Mouse (Mus musculus) left cerebral cortex, adult 9 months (tissue): ENCODE measurements around the gene Sarm1.

Experiments
- DNase-seq, 2 experiments: peaks; one replicate each; pipeline ENCODE4 v3.0.0; 2022; ENCODE audit warnings: low spot score in 2 of 2

Gene Sarm1

GRCm38 (mm10) chr11:78463286-78464036 lies 34.1 kb downstream of the Sarm1 start:
- no peak for DNase-seq

DNA sequence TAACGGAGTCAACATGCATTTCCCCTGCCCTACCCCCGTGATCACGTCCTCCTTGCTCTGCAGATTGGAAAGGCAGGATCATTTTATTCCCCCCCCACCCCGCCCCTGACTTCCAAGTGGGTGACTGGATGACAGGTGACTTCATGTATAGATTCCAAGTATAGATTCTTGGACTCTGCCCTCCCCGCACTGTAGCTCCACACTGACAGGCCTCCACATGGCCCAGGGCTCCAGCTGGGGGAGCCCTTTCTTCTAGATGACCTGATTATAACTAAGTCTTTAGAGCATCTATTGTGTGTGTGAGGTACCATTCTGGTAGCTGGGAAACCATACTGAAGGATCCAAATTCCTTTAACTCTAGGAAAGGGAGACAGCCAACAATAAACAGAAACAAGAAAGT lies 34.9 kb downstream of the Sarm1 start:
- DNase-seq: no peak

DNA sequence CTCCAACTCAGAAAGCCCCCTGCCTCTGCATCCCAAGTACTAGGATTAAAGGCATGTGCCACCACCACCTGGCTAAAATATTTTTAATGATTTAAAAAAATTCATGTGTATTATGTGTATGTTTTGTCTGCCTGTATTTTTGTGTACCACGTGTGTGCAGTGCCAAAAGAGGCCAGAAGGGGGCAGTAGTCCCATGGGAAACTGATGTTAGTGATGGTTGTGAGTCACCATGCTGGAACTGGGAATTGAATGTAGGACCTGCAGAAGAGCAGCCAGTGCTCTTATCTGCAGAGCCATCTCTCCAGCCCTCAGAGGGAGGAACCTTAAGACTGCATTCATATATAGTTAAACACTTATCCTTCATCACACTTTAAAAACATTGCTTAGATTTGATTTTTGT lies 35.7 kb downstream of the Sarm1 start:
- no peak for DNase-seq

GRCm38 (mm10) chr11:78458740-78459139 lies 38.8 kb downstream of the Sarm1 start:
- no peak for DNase-seq

DNA sequence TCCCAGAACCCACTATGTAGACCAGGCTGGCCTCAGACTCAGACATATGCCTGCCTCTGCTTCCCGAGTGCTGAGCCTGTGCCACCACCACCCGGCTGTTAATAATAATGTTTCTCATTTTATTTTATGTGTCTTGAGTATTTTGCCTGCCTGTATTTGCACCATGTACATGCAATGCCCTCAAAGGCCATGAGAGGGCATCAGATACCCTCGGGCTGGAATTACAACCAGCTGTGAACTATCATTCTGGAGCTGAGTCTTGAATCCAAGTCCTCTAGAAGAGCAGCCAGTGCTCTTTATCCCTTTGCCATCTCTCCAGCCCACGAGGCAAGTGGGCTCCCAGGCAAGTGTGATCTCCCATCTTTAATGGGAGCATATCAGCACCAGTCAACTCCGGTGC lies 42.2 kb downstream of the Sarm1 start:
- DNase-seq: peak in 1 of 2 experiments; percentile 21

GRCm38 (mm10) chr11:78454276-78454675 lies 43.3 kb downstream of the Sarm1 start:
- DNase-seq: no peak

GRCm38 (mm10) chr11:78453675-78454074 lies 43.9 kb downstream of the Sarm1 start:
- DNase-seq: peak in 1 of 2 experiments; percentile 64

- no peak for DNase-seq
These were observed 47.2 kb downstream of the Sarm1 start for GRCm38 (mm10) chr11:78450337-78450736.

DNA sequence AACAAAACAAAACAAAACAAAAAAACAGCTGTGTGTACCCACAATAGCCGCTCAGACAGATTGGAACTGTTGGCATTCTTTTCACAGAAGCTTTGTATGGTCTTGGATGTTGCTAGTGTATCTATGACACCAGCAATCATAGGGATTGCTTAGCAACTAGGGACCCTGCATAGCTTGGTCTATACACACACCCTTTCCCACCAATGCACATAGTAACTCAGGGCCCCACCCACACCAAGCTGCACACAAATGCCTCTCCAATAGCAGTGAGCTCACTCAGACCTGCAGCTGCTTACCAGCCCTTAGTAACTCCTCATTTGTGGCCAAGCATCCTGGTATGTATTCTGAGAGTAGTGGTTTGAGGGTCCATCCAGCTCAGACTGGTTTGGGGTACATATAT lies 49.3 kb downstream of the Sarm1 start:
- DNase-seq: no peak

DNA sequence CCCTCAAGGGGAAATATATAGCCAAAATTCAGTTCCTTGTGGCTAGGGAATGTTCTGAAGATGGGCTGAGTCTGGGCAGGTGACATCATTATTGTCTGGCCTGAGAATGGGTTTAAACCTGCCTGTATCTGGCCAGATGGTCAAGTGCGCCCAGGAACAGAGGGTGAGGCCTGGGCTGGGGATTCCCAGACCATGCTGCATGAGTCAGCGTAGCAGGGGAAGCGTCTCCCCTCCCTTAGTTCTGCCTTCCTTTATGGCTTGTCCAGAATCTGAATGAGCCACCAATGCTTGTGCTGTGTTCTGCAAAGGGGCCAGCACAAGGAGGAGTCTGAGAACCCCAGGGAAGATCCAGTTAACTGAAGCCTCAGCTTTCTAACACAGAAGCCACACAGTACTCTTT lies 50.4 kb downstream of the Sarm1 start:
- no peak for DNase-seq

DNA sequence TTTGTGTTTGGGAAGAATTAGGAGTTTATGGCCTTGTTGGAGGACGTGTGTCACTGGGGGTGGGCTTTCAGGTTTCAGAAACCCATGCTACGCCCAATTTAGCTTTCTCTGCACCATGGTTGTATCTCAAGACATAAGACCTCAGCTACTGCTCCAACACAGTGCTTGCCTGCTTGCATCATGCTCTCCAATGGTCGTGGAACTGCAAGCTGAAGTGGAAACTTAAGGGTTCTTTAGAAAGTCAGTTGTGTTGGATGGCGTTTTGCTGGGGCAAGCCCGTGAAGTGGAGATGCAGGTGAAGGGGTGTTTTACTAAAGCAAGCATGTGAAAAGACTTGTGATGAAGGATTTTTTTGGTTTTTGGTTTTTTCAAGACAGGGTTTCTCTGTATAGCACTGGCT lies 54.4 kb downstream of the Sarm1 start:
- no peak for DNase-seq

GRCm38 (mm10) chr11:78438399-78438930 lies 59.1 kb downstream of the Sarm1 start:
- DNase-seq: no peak

DNA sequence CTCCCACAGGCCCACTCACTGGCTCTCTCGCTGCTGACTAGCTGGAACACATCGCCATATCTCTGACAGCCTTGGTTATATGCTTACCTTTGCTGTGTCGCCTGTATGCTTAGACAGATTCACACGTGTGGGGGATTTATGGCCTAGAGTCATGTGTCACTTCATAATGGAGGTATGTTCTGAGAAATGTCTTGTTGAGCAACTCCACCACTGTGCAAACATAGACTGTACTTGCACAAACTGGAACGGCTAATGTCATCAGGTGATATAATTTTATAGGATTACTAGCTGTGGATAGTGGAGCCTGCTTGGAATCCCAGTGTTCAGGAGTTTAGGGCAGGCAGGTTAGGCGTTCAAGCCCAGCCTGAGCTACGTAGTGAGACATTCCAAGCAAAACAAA lies 60.4 kb downstream of the Sarm1 start:
- DNase-seq: no peak

DNA sequence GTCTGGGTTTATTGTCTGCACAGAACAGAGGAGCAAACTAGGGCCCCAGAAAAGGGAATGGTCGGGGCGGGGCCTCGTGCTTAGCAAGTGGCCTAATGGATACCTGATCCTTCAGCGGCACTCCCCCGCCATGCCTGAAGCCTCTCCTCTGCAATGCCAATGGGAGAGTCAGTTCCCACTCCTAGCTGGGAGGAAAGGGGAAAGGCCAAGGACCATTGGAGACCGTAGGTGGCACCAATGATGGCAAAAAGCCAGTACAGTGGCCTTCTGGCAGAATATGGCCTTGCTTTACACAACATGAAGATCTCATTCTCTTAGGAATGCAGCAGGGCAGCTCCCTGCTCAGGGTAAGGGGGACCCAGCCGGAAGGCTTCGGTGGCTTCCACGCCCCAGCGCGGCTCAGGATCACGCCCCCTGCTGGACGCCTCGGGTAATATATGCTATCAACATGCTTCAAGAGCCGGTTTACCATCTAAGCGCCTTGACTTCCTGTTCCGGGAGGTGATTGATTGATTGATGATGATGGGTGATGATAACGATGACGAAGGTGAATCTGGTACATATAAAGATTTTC lies 61.7 kb downstream of the Sarm1 start:
- DNase-seq: peak in 1 of 2 experiments; percentile 3

DNA sequence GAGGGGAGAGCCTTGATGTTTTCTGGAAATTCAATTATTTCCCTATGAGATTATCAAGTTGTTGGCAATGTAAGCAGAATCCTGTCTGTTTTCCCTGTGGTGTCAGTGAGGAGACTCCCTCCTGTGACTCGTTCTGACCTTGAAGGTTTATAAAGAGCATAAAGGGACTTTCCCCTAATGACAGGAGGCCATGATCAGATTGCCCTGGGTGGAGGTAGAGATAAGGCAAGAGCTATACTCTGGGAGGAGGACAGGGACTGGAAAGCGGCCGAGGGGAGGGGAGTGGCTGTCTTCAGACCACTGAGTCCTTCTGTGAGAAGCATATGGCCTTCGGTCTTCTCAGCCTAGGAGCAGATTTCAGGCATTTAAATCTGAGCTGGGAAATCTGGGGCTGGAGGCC lies 63.5 kb downstream of the Sarm1 start:
- DNase-seq: no peak

- DNase-seq: no peak
These were observed 66.4 kb downstream of the Sarm1 start for GRCm38 (mm10) chr11:78431176-78431575.

DNA sequence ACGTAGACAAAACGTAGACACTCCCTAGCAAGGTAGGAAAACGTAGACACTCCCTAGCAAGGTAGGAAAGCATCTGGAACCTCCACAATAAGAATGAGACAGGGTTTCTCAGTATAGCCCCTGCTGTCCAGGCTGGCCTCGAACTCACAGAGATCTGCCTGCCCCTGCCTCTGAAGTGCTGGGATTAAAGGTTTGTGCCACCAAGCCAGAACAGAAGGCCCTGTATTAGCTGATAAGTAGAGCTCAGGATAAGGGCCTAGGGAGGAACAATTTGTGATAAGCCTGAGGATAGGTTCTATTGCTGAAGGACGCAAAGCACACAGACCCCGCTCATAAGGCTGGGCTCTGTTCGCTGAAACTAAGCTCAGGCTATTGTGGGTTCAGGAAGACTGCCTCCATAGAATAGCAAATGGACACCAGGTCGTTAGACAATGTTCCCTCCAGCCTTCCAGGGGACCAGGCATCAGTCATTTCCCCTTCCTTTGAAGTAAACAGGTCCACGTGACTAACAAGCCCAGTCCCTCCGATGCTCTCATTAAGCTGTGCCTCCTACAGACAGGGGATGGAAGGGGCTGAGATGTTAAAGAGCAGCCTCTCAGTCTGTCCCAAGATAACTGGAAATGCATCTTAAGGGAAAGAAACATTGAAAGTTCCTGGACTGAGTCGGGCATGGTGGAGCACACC lies 67.2 kb downstream of the Sarm1 start:
- DNase-seq: no peak

GRCm38 (mm10) chr11:78428309-78428708 lies 69.2 kb downstream of the Sarm1 start:
- no peak for DNase-seq

DNA sequence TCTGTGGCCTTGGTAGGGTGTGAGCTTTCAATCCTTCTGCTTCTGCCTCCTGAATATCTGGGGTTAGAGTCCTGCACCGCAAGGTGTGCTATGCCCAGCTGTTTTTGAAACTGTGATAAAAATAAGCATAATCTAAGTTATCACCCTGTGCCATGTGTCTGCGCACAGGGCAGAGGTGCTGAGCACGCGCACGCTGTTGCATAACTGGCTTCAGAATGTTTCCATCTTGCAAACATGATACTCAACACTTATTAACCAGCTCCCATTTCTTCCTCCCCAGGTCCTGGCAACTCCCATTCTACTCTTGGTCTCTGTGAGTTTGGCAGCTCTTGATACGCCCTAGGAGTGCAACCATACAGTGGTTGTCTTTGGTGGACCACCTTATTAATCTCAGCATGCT lies 69.9 kb downstream of the Sarm1 start:
- no peak for DNase-seq

DNA sequence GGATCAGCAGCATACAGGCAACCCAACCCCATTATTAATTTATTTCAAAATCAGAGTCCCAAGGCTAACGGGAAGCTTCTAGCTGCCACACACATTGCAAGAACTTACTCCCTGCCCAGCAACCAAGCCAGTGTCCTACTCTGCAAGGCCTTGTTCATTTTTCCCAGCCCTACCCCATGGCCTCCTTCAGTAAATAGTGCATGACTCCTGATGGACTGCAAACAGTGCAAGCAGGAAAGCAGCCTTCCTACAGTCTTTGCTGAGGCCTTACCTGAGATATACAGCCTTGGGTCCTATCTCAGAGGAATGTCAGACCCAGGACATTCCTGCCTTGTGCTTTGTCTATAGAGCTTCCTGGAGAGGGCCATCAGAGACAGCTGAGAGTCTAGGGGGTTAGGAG lies 72.0 kb downstream of the Sarm1 start:
- DNase-seq: no peak

- DNase-seq: peak in 1 of 2 experiments; percentile 41
These were observed 73.2 kb downstream of the Sarm1 start for GRCm38 (mm10) chr11:78424352-78424751.
